Mouse (Mus musculus): ENCODE results near the gene Ptprn2.

GRCm38 (mm10) chr12:116838611-116839192 lies 353.2 kb downstream of the Ptprn2 start:
- TF ChIP-seq CTCF (IDR thresholded peaks at IDR 0.05; ENCODE audit: control insufficient read depth, insufficient read depth, insufficient replicate concordance, low read depth, low read length) (no peak), POLR2A (IDR thresholded peaks at IDR 0.05; ENCODE audit: control insufficient read depth, low read depth, low read length) (no peak)
